In the genomic region with DNA sequence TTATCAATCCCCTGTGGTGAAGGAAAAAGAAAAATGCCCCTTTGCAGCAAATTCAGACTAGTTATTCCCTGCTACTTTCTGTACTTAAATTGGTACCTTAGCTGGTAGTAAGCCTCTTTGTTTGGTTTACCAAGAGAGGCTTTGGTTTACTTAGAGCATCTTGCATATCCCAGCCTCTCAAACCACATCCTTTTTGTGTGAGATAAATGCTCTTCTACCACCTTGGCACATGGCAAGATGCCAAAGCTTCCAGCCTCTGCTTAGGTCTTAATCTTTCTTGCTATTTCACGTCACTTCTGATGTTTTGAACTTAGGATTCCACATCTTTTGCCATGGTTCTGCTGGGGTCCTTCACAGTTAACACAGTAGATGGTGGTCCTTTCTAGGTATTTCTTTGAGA, we compare ENCODE assay signal across 28 mouse cellular contexts. TPM values are rescaled to one million over a fixed set of nuclear protein-coding genes. Genes with fewer than 3 reads are reported as not detected.
DNase-seq lines count a peak whose midpoint lies in the region; ATAC-seq lines count a peak whose summit lies in the region.
"Had no signal": no experiment of that assay in that cellular context is flagged by ENCODE, and none has a peak within 500 bp of the region (broad histone marks: within the 10 kb centered on the region; RNA-seq: fewer than 3 reads in every experiment).

No protein-coding gene starts in this region.

- no peak overlapping the region for H3K27ac ChIP-seq in midbrain, embryonic 16.5 days (ENCODE audit: low read length)
- H3K27ac ChIP-seq in hindbrain, embryonic 11.5 days (ENCODE audit: low read depth, low read length), result no peak overlapping the region
- H3K27ac ChIP-seq: embryonic facial prominence, embryonic 15.5 days; forebrain, embryonic 10.5 days; heart, embryonic 13.5 days; hindbrain, postnatal 0 days; limb, embryonic 15.5 days; macrophage; midbrain, embryonic 13.5 days had no signal

- WGBS in midbrain, embryonic 16.5 days, result 58% methylated on average over 1 of the region's 1 CpGs
- WGBS in hindbrain, embryonic 11.5 days, result 82% methylated on average over 1 of the region's 1 CpGs

- H3K4me2 ChIP-seq in midbrain, embryonic 16.5 days (ENCODE audit: low read length), result no peak overlapping the region
- H3K4me2 ChIP-seq in hindbrain, embryonic 11.5 days (replicated peaks; ENCODE audit: low read depth, low read length), result no peak overlapping the region
- H3K4me2 ChIP-seq: embryonic facial prominence, embryonic 15.5 days; heart, embryonic 13.5 days; limb, embryonic 15.5 days; midbrain, embryonic 13.5 days had no signal

- peak; percentile 9 to 13 for DNase-seq in cerebellum, adult 18-20 months
- no peak for DNase-seq in cerebellum, adult 11 months
- DNase-seq in 416B (ENCODE audit: low read depth) (peak; percentile 56), MEL-GATA-1-ER (ENCODE audit: extremely low read depth, low read depth) (peak; percentile 24)
- DNase-seq in right cerebral cortex, postnatal 36 days (ENCODE audit: low spot score in 2 of 2), result no peak
- no peak for DNase-seq in hindbrain, embryonic 11.5 days (ENCODE audit: low spot score)
- DNase-seq: adrenal gland, adult 2 months; embryo, embryonic 11 days; heart, adult 11 months; heart, postnatal 4 days; kidney, adult 2 months; right cerebral cortex, adult 18-20 months had no signal

- 0 out of 2 replicates have a peak, but pooled peaks have one; percentile 31 for ATAC-seq in megakaryocyte progenitor cell, adult 5-6 weeks (replicated peaks; ENCODE audit: poor library complexity)
- no peak for ATAC-seq in midbrain, embryonic 16.5 days
- ATAC-seq in hindbrain, embryonic 11.5 days (ENCODE audit: low FRiP score), result no peak
- ATAC-seq: hindbrain, postnatal 0 days; midbrain, embryonic 13.5 days had no signal

- no peaks in the 10 kb centered on the region for H3K4me1 ChIP-seq in midbrain, embryonic 16.5 days (ENCODE audit: control insufficient read depth, insufficient read depth, low read length)
- H3K4me1 ChIP-seq in hindbrain, embryonic 11.5 days (replicated peaks; ENCODE audit: control insufficient read depth, insufficient read depth, low read length), result no peaks in the 10 kb centered on the region
- H3K4me1 ChIP-seq: embryonic facial prominence, embryonic 15.5 days; forebrain, embryonic 10.5 days; limb, embryonic 15.5 days; midbrain, embryonic 13.5 days had no signal

- no peak overlapping the region for H3K9ac ChIP-seq in midbrain, embryonic 16.5 days (ENCODE audit: low read depth, low read length)
- H3K9ac ChIP-seq in hindbrain, embryonic 11.5 days (ENCODE audit: low read depth, low read length), result no peak overlapping the region
- H3K9ac ChIP-seq: embryonic facial prominence, embryonic 15.5 days; heart, embryonic 13.5 days; limb, embryonic 15.5 days; midbrain, embryonic 13.5 days had no signal

- H3K36me3 ChIP-seq in midbrain, embryonic 16.5 days (ENCODE audit: control insufficient read depth, insufficient read depth, low read length), result peaks cover 2% of the 10 kb centered on the region; the same call in 1 of the 2 replicates
- no peaks in the 10 kb centered on the region for H3K36me3 ChIP-seq in hindbrain, embryonic 11.5 days (ENCODE audit: control insufficient read depth, insufficient read depth, low read length)
- H3K36me3 ChIP-seq: forebrain, embryonic 10.5 days; midbrain, embryonic 13.5 days had no signal

- no peaks in the 10 kb centered on the region for H3K27me3 ChIP-seq in midbrain, embryonic 16.5 days (ENCODE audit: control insufficient read depth, insufficient read depth, low read depth, low read length)
- no peaks in the 10 kb centered on the region for H3K27me3 ChIP-seq in hindbrain, embryonic 11.5 days (ENCODE audit: control insufficient read depth, insufficient read depth, low read length)
- H3K27me3 ChIP-seq: embryonic facial prominence, embryonic 15.5 days; heart, embryonic 13.5 days; limb, embryonic 15.5 days; midbrain, embryonic 13.5 days had no signal

- H3K4me3 ChIP-seq in midbrain, embryonic 16.5 days (ENCODE audit: low read depth, low read length), result no peak overlapping the region
- H3K4me3 ChIP-seq in hindbrain, embryonic 11.5 days (ENCODE audit: low read depth, low read length), result no peak overlapping the region
- H3K4me3 ChIP-seq: embryonic facial prominence, embryonic 15.5 days; forebrain, embryonic 10.5 days; heart, embryonic 13.5 days; limb, embryonic 15.5 days; midbrain, embryonic 13.5 days had no signal

- no peaks in the 10 kb centered on the region for H3K9me3 ChIP-seq in midbrain, embryonic 16.5 days (replicated peaks; ENCODE audit: control insufficient read depth, low read length, poor library complexity, severe bottlenecking)
- no peaks in the 10 kb centered on the region for H3K9me3 ChIP-seq in hindbrain, embryonic 11.5 days (ENCODE audit: control insufficient read depth, low read length)
- H3K9me3 ChIP-seq: embryonic facial prominence, embryonic 15.5 days; forebrain, embryonic 10.5 days; heart, embryonic 13.5 days; limb, embryonic 15.5 days; midbrain, embryonic 13.5 days had no signal

RNA-seq across cellular contexts. Expression of gene Gm3625, which starts 31.5 kb away (rescaled TPM):
- not detected in 2 replicates for total RNA-seq in megakaryocyte progenitor cell, adult 5-6 weeks (2015)
- total RNA-seq in megakaryocyte progenitor cell, adult 5-6 weeks (2017), result not detected in 2 replicates
- not detected in 2 replicates for polyA plus RNA-seq in midbrain, embryonic 16.5 days (2015; fragmentation: Nextera tagmentation; extraction: Ambion mirVana)
- not detected in 2 replicates for polyA plus RNA-seq in hindbrain, embryonic 11.5 days (2014; fragmentation: Nextera tagmentation; extraction: Ambion mirVana)
- total RNA-seq: adrenal gland, adult 2 months; ES-E14; gastrocnemius, adult 8-10 months; heart, postnatal 4 days; hindbrain, postnatal 0 days; layer of hippocampus, postnatal 10 days; left cerebral cortex, postnatal 14 days had no signal
- polyA plus RNA-seq: adrenal gland, adult 2 months; embryonic facial prominence, embryonic 15.5 days; forebrain, embryonic 10.5 days; heart, embryonic 13.5 days; hindbrain, postnatal 0 days; kidney, adult 2 months; limb, embryonic 15.5 days; liver, embryonic 16.5 days; macrophage; midbrain, embryonic 13.5 days; spleen, adult 2 months; stomach, embryonic 16.5 days had no signal

RNA-seq across cellular contexts. Expression of gene Itsn2, which starts 31.8 kb away (rescaled TPM):
- total RNA-seq in megakaryocyte progenitor cell, adult 5-6 weeks (2015), result 78.3 and 94.5 TPM in 2 replicates
- total RNA-seq in megakaryocyte progenitor cell, adult 5-6 weeks (2017), result 123 and 143 TPM in 2 replicates
- polyA plus RNA-seq in midbrain, embryonic 16.5 days (2015; fragmentation: Nextera tagmentation; extraction: Ambion mirVana), result 19.4 and 20.3 TPM in 2 replicates
- 19.3 and 20.6 TPM in 2 replicates for polyA plus RNA-seq in hindbrain, embryonic 11.5 days (2014; fragmentation: Nextera tagmentation; extraction: Ambion mirVana)

Comparison
In these comparisons a context has a peak if more than half of its experiments do, and no peak if none do; other contexts are left out.
1. DNase-seq: peak in cerebellum, adult 18-20 months (2 of 2), 416B (single experiment) and MEL-GATA-1-ER (single experiment); none in cerebellum, adult 11 months (single experiment), right cerebral cortex, postnatal 36 days (0 of 2) and hindbrain, embryonic 11.5 days (single experiment).